Mouse (Mus musculus) bone marrow macrophage, adult 2 months (primary cell): ENCODE results near the gene Slc6a2.

Source experiments
- CTCF ChIP-seq: IDR thresholded peaks from 2 replicates; pipeline ENCODE4 v1.5.1; 2012; ENCODE audit warnings: low read depth, mild to moderate bottlenecking, low read length, moderate library complexity
- POLR2A ChIP-seq: IDR thresholded peaks from 2 replicates; pipeline ENCODE4 v1.6.1; 2012; ENCODE audit warnings: mild to moderate bottlenecking, low read depth, low read length, borderline replicate concordance

- TF ChIP-seq CTCF (no peak), POLR2A (no peak)
Observed at GRCm38 (mm10) chr8:92959779-92960178, at the start of gene Slc6a2.
